Mouse (Mus musculus) effector memory CD4-positive, alpha-beta T cell, adult 7 months (primary cell): ENCODE results near the gene Nek5. TPM values are rescaled to one million over a fixed set of nuclear protein-coding genes. Genes with fewer than 3 reads are reported as not detected.

Experiments used
- polyA plus RNA-seq: library from polyadenylated mRNA; unstranded; fragments of 100-300 nt; shearing (Covaris generic); gene quantifications from one replicate; pipeline ENCODE4 v1.2.1, GENCODE M21; 2017

Nek5 gene
- polyA plus RNA-seq, result 0.17 TPM

GRCm38 (mm10) chr8:22124220-22125152 lies at the start of gene Nek5:
Gene Nek5 (minus strand): TSS chr8:22125053.

GRCm38 (mm10) chr8:22166080-22166603 lies 41.3 kb upstream of the Nek5 start, which contains the start of gene Nek3:
Gene Nek3 (minus strand): TSS chr8:22166435.

GRCm38 (mm10) chr8:22060446-22060889 lies 64.4 kb downstream of the Nek5 start, which contains the start of gene Alg11:
Gene Alg11 (plus strand): TSS chr8:22060721.

GRCm38 (mm10) chr8:22059821-22060445 lies 64.9 kb downstream of the Nek5 start, which contains the start of gene Atp7b:
Gene Atp7b (minus strand): TSS chr8:22060305.

Other genes with a start within 250 kb of the Nek5 start
- not detected for gene Defb9, start 239.6 kb downstream of the Nek5 start, polyA plus RNA-seq
- not detected for gene Defb11, start 218.6 kb downstream of the Nek5 start, polyA plus RNA-seq
- gene Defb15, start 192.3 kb downstream of the Nek5 start, polyA plus RNA-seq, result not detected
- gene Defb35, start 186.7 kb downstream of the Nek5 start, polyA plus RNA-seq, result not detected
- gene Defb13, start 178.3 kb downstream of the Nek5 start, polyA plus RNA-seq, result not detected
- gene Fam90a1a, start 166.3 kb downstream of the Nek5 start, polyA plus RNA-seq, result 0.67 TPM
- 0.94 TPM for gene Ccdc70, start 155.3 kb downstream of the Nek5 start, polyA plus RNA-seq
- 0.13 TPM for gene Atp7b, start 64.7 kb downstream of the Nek5 start, polyA plus RNA-seq
- 11.3 TPM for gene Alg11, start 64.3 kb downstream of the Nek5 start, polyA plus RNA-seq
- 4.3 TPM for gene Nek3, start 41.4 kb upstream of the Nek5 start, polyA plus RNA-seq
- gene Ckap2, start 60.8 kb upstream of the Nek5 start, polyA plus RNA-seq, result 1.4 TPM
- gene Vps36, start 67.8 kb upstream of the Nek5 start, polyA plus RNA-seq, result 32.4 TPM
- gene Thsd1, start 102.3 kb upstream of the Nek5 start, polyA plus RNA-seq, result 1.4 TPM
- gene Tpte, start 158.4 kb upstream of the Nek5 start, polyA plus RNA-seq, result not detected